Mouse (Mus musculus) erythroid progenitor cell, adult 5-6 weeks (primary cell): Measurements from ENCODE around the gene P2ry13. TPM values are rescaled to one million over a fixed set of nuclear protein-coding genes. Genes with fewer than 3 reads are reported as not detected.

Experiments used
- total RNA-seq, 2 experiments: library from RNA; stranded (forward) in 1 of 2; stranded (reverse) in 1 of 2; fragments of 150-400 nt in 1 of 2; fragments of 186-747, 209-891 nt in 1 of 2; gene quantifications; 2 replicates each; pipeline versions ENCODE4 v1.2.3 to v1.2.4; 2015 to 2017; ENCODE audit warnings: low replicate concordance in 2 of 2

Gene P2ry13
- total RNA-seq, 2 experiments from 2014 or later, result 1.3 to 2.3 TPM

Other genes starting within 250 kb of the P2ry13 start
- not detected in 2 replicates for gene Med12l, start 205.1 kb downstream of the P2ry13 start, total RNA-seq (2015; ENCODE audit: low replicate concordance)
- gene Med12l, start 205.1 kb downstream of the P2ry13 start, total RNA-seq (2017; ENCODE audit: low replicate concordance), result 0.23 and 0.39 TPM in 2 replicates
- gene Gpr171, start 109.1 kb downstream of the P2ry13 start, total RNA-seq (2015; ENCODE audit: low replicate concordance), result 4.3 and 5.9 TPM in 2 replicates
- 0.38 and 2.3 TPM in 2 replicates for gene Gpr171, start 109.1 kb downstream of the P2ry13 start, total RNA-seq (2017; ENCODE audit: low replicate concordance)
- 4.6 TPM in 1 of 2 replicates, not detected in the other for gene P2ry14, start 57.3 kb downstream of the P2ry13 start, total RNA-seq (2015; ENCODE audit: low replicate concordance)
- 2.1 TPM in 1 of 2 replicates, not detected in the other for gene P2ry14, start 57.3 kb downstream of the P2ry13 start, total RNA-seq (2017; ENCODE audit: low replicate concordance)
- not detected in 2 replicates for gene Gpr87, start 15.8 kb downstream of the P2ry13 start, total RNA-seq (2015; ENCODE audit: low replicate concordance)
- not detected in 2 replicates for gene Gpr87, start 15.8 kb downstream of the P2ry13 start, total RNA-seq (2017; ENCODE audit: low replicate concordance)
- gene P2ry12, start 52.0 kb upstream of the P2ry13 start, total RNA-seq (2015; ENCODE audit: low replicate concordance), result 2.1 and 5.0 TPM in 2 replicates
- gene P2ry12, start 52.0 kb upstream of the P2ry13 start, total RNA-seq (2017; ENCODE audit: low replicate concordance), result not detected in 2 replicates
- not detected in 2 replicates for gene Igsf10, start 133.5 kb upstream of the P2ry13 start, total RNA-seq (2015; ENCODE audit: low replicate concordance)
- not detected in 2 replicates for gene Igsf10, start 133.5 kb upstream of the P2ry13 start, total RNA-seq (2017; ENCODE audit: low replicate concordance)